Mouse (Mus musculus) MEL (cell line): ENCODE data around the gene Fam222a. TPM values are rescaled to one million over a fixed set of nuclear protein-coding genes. Genes with fewer than 3 reads are reported as not detected.

Experiments used
- DNase-seq: peaks from one replicate; pipeline ENCODE4 v3.0.0; 2011; ENCODE audit warnings: low read depth, low spot score
- H3K27ac ChIP-seq: 2 replicates; pipeline ENCODE4 v1.5.1; 2012; ENCODE audit warnings: low read depth, mild to moderate bottlenecking, control low read depth, low read length, moderate library complexity; ENCODE audit not compliant: control insufficient read depth
- H3K27me3 ChIP-seq, 2 experiments: fragments of 150-350 bp in 1 of 2; sonication (generic) in 1 of 2; 2 replicates each; pipeline ENCODE4 v1.6.1; 2012; ENCODE audit warnings: low read length in 2 of 2, mild to moderate bottlenecking in 2 of 2, improper control_type of control experiment in 1 of 2, moderate library complexity in 1 of 2; ENCODE audit not compliant: insufficient read depth in 2 of 2, control insufficient read depth in 1 of 2
- H3K36me3 ChIP-seq, 2 experiments: 2 replicates each; pipeline ENCODE4 v1.6.1; 2012 to 2014; ENCODE audit warnings: low read length in 2 of 2, improper control_type of control experiment in 1 of 2, inconsistent platforms in 1 of 2, mild to moderate bottlenecking in 1 of 2; ENCODE audit not compliant: insufficient read depth in 2 of 2, control insufficient read depth in 1 of 2
- H3K4me1 ChIP-seq, 2 experiments: fragments of 150-350 bp in 1 of 2; sonication (generic) in 1 of 2; 2 replicates each; pipeline ENCODE4 v1.6.1; 2012; ENCODE audit warnings: low read length in 2 of 2, improper control_type of control experiment in 1 of 2, mild to moderate bottlenecking in 1 of 2; ENCODE audit not compliant: insufficient read depth in 2 of 2, control insufficient read depth in 1 of 2
- H3K4me3 ChIP-seq, 2 experiments: fragments of 150-350 bp in 1 of 2; sonication (generic) in 1 of 2; 2 replicates each; pipeline ENCODE4 v1.5.1; 2012; ENCODE audit warnings: low read depth in 2 of 2, low read length in 2 of 2, mild to moderate bottlenecking in 2 of 2, moderate library complexity in 2 of 2, control low read depth in 1 of 2, improper control_type of control experiment in 1 of 2; ENCODE audit not compliant: control insufficient read depth in 1 of 2, insufficient read depth in 1 of 2
- H3K79me2 ChIP-seq: 2 replicates; pipeline ENCODE4 v1.6.1; 2012; ENCODE audit warnings: mild to moderate bottlenecking, low read length, moderate library complexity; ENCODE audit not compliant: control insufficient read depth, poor library complexity, insufficient read depth
- H3K9ac ChIP-seq: 2 replicates; pipeline ENCODE4 v1.6.1; 2012; ENCODE audit warnings: low read depth, mild to moderate bottlenecking, control low read depth, low read length, moderate library complexity; ENCODE audit not compliant: control insufficient read depth, poor library complexity, severe bottlenecking
- H3K9me3 ChIP-seq: fragments of 150-350 bp; sonication (generic); replicated peaks from 2 replicates; pipeline ENCODE4 v1.6.1; 2012; ENCODE audit warnings: mild to moderate bottlenecking, low read length, improper control_type of control experiment, moderate library complexity; ENCODE audit not compliant: insufficient read depth
- BHLHE40 ChIP-seq: IDR thresholded peaks from 2 replicates; pipeline ENCODE4 v1.6.1; 2012; ENCODE audit warnings: low read depth, mild to moderate bottlenecking, inconsistent platforms, low read length, improper control_type of control experiment, borderline replicate concordance
- CHD1 ChIP-seq: IDR thresholded peaks from 2 replicates; pipeline ENCODE4 v1.6.1; 2012; ENCODE audit warnings: low read depth, mild to moderate bottlenecking, inconsistent platforms, low read length, improper control_type of control experiment
- CTCF ChIP-seq, 3 experiments: IDR thresholded peaks in 2 of 3; conservative IDR thresholded peaks in 1 of 3; 2 replicates each; pipeline ENCODE4 v1.5.1; 2011 to 2012; ENCODE audit warnings: low read length in 3 of 3, low read depth in 2 of 3, mild to moderate bottlenecking in 2 of 3, improper control_type of control experiment in 1 of 3, inconsistent platforms in 1 of 3, mixed read lengths in 1 of 3, moderate library complexity in 1 of 3; ENCODE audit not compliant: control insufficient read depth in 1 of 3, insufficient read depth in 1 of 3, poor library complexity in 1 of 3, severe bottlenecking in 1 of 3
- E2F4 ChIP-seq: IDR thresholded peaks from 2 replicates; pipeline ENCODE4 v1.6.1; 2011; ENCODE audit warnings: low read depth, low read length, improper control_type of control experiment, borderline replicate concordance
- ELF1 ChIP-seq: IDR thresholded peaks from 2 replicates; pipeline ENCODE4 v1.6.1; 2014; ENCODE audit warnings: low read depth, mild to moderate bottlenecking, inconsistent platforms, low read length, improper control_type of control experiment, moderate library complexity
- EP300 ChIP-seq, 2 experiments: IDR thresholded peaks; 2 replicates each; pipeline ENCODE4 v1.6.1; 2011; ENCODE audit warnings: improper control_type of control experiment in 2 of 2, low read length in 2 of 2, low read depth in 1 of 2, mild to moderate bottlenecking in 1 of 2
- ETS1 ChIP-seq: IDR thresholded peaks from 2 replicates; pipeline ENCODE4 v1.6.1; 2012; ENCODE audit warnings: low read depth, mild to moderate bottlenecking, inconsistent platforms, low read length, improper control_type of control experiment, moderate library complexity
- GABPA ChIP-seq: IDR thresholded peaks from 2 replicates; pipeline ENCODE4 v1.6.1; 2012; ENCODE audit warnings: low read depth, mild to moderate bottlenecking, inconsistent platforms, low read length, improper control_type of control experiment, moderate library complexity
- KAT2A ChIP-seq: conservative IDR thresholded peaks from 2 replicates; pipeline ENCODE4 v1.6.1; 2012; ENCODE audit warnings: low read depth, low read length, improper control_type of control experiment, inconsistent platforms
- MAFK ChIP-seq: IDR thresholded peaks from 2 replicates; pipeline ENCODE4 v1.6.1; 2011; ENCODE audit warnings: low read depth, mild to moderate bottlenecking, low read length, improper control_type of control experiment, borderline replicate concordance
- MAX ChIP-seq: IDR thresholded peaks from 2 replicates; pipeline ENCODE4 v1.6.1; 2011; ENCODE audit warnings: low read length, improper control_type of control experiment
- MAZ ChIP-seq: IDR thresholded peaks from 2 replicates; pipeline ENCODE4 v1.6.1; 2012; ENCODE audit warnings: low read depth, mild to moderate bottlenecking, inconsistent platforms, low read length, improper control_type of control experiment
- MEF2A ChIP-seq: IDR thresholded peaks from 2 replicates; pipeline ENCODE4 v1.6.1; 2014; ENCODE audit warnings: low read depth, mild to moderate bottlenecking, inconsistent platforms, low read length, improper control_type of control experiment; ENCODE audit not compliant: poor library complexity, insufficient replicate concordance, severe bottlenecking; ENCODE audit errors: extremely low read depth
- MXI1 ChIP-seq: IDR thresholded peaks from 2 replicates; pipeline ENCODE4 v1.6.1; 2011; ENCODE audit warnings: mild to moderate bottlenecking, low read depth, low read length, improper control_type of control experiment
- MYB ChIP-seq: IDR thresholded peaks from 2 replicates; pipeline ENCODE4 v1.6.1; 2011; ENCODE audit warnings: mild to moderate bottlenecking, low read depth, low read length, improper control_type of control experiment
- MYC ChIP-seq: IDR thresholded peaks from 2 replicates; pipeline ENCODE4 v1.6.1; 2011; ENCODE audit warnings: low read depth, mild to moderate bottlenecking, low read length, improper control_type of control experiment, moderate library complexity
- POLR2A ChIP-seq, 2 experiments: IDR thresholded peaks; 2 replicates each; pipeline ENCODE4 v1.6.1; 2011 to 2012; ENCODE audit warnings: low read length in 2 of 2, mild to moderate bottlenecking in 2 of 2, control low read depth in 1 of 2, improper control_type of control experiment in 1 of 2, low read depth in 1 of 2, moderate library complexity in 1 of 2; ENCODE audit not compliant: control insufficient read depth in 1 of 2, insufficient read depth in 1 of 2, poor library complexity in 1 of 2
- POLR2AphosphoS2 ChIP-seq: IDR thresholded peaks from 2 replicates; pipeline ENCODE4 v1.6.1; 2011; ENCODE audit warnings: low read length, improper control_type of control experiment
- POLR2AphosphoS5 ChIP-seq: IDR thresholded peaks from 2 replicates; pipeline ENCODE4 v1.6.1; 2012; ENCODE audit warnings: low read depth, borderline replicate concordance, mild to moderate bottlenecking, inconsistent platforms, low read length, moderate library complexity, mixed read lengths
- RAD21 ChIP-seq: IDR thresholded peaks from 2 replicates; pipeline ENCODE4 v1.6.1; 2011; ENCODE audit warnings: mild to moderate bottlenecking, low read depth, low read length, improper control_type of control experiment
- RCOR1 ChIP-seq: IDR thresholded peaks from 2 replicates; pipeline ENCODE4 v1.6.1; 2012; ENCODE audit warnings: low read depth, mild to moderate bottlenecking, inconsistent platforms, low read length, improper control_type of control experiment
- SIN3A ChIP-seq: IDR thresholded peaks from 2 replicates; pipeline ENCODE4 v1.6.1; 2012; ENCODE audit warnings: low read length, improper control_type of control experiment, inconsistent platforms
- SMC3 ChIP-seq: IDR thresholded peaks from 2 replicates; pipeline ENCODE4 v1.6.1; 2011; ENCODE audit warnings: low read depth, low read length, improper control_type of control experiment
- TAL1 ChIP-seq: IDR thresholded peaks from 2 replicates; pipeline ENCODE4 v1.6.1; 2012; ENCODE audit warnings: mild to moderate bottlenecking, inconsistent platforms, low read length, moderate library complexity, mixed read lengths
- TBP ChIP-seq: IDR thresholded peaks from 2 replicates; pipeline ENCODE4 v1.8.0; 2011; ENCODE audit warnings: low read depth, low read length, improper control_type of control experiment
- UBTF ChIP-seq: IDR thresholded peaks from 2 replicates; pipeline ENCODE4 v1.6.1; 2012; ENCODE audit warnings: low read depth, mild to moderate bottlenecking, inconsistent platforms, low read length, improper control_type of control experiment, moderate library complexity, borderline replicate concordance; ENCODE audit not compliant: insufficient read depth
- ZMIZ1 ChIP-seq: IDR thresholded peaks from 2 replicates; pipeline ENCODE4 v1.6.1; 2012; ENCODE audit warnings: low read depth, mild to moderate bottlenecking, inconsistent platforms, low read length, improper control_type of control experiment, moderate library complexity
- ZNF384 ChIP-seq: IDR thresholded peaks from 2 replicates; pipeline ENCODE4 v1.6.1; 2012; ENCODE audit warnings: low read depth, mild to moderate bottlenecking, inconsistent platforms, low read length, improper control_type of control experiment
- polyA plus RNA-seq, 2 experiments: library from polyadenylated mRNA; stranded (reverse) in 1 of 2; unstranded in 1 of 2; fragments of >175 nt in 1 of 2; fragments of >200 nt in 1 of 2; gene quantifications; 2 replicates each; pipeline versions ENCODE4 v1.2.1 to v1.2.4; 2012; ENCODE audit warnings: low replicate concordance in 2 of 2, low read depth in 1 of 2; ENCODE audit not compliant: insufficient read length in 2 of 2, insufficient read depth in 1 of 2, missing spikeins in 1 of 2
- total RNA-seq: library from RNA; depleted of rRNA; stranded (reverse); fragments of 300-350 nt; gene quantifications from 2 replicates; pipeline ENCODE4 v1.2.3, GENCODE M21; 2012

The Fam222a gene
- total and polyA plus RNA-seq, 3 experiments = 0.27 to 0.70 TPM; not detected in 1

DNA sequence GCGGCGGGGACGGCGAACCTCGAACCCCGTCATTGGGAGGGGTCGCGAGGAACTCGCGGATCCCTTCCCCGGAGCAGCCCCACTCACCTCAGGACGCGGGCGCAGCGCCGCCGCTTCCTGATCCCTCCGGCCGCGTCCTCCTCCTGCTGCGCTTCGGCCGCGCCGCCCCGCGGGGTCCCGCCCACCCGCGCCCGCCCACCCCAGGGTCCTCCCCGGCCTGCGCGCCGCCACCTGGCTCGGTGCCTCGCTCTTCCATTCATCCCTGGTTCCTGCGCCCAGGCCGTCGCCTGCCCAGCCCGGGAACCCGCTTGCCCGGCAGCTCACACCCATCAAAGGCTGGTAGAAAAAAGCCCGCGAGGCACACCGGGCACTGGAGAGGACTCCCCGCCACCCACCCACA lies 90.4 kb downstream of the Fam222a start, which contains the start of gene Trpv4:
Trpv4 (minus strand) TSS at position 167 of the 400 bp plus-strand sequence.
- Histone ChIP-seq H3K4me3 (no peak within 1 kb of the TSS), H3K79me2 (no peaks in the 10 kb centered on the region), H3K4me1 (peaks cover 4 to 6% of the 10 kb centered on the region in 2 experiments; a peak in 2 of 4 replicates), H3K9me3 (no peaks in the 10 kb centered on the region), H3K27ac (no peak within 1 kb of the TSS)
- no peak for DNase-seq
- TF ChIP-seq RAD21 (no peak), ELF1 (no peak)
- TF ChIP-seq, all 39 proteins: peak for 0
- Histone ChIP-seq H3K36me3 (0 out of 4 replicates have a peak, but pooled peaks cover 0 to 2% of the 10 kb centered on the region in 2 experiments), H3K9ac (no peak within 1 kb of the TSS), H3K27me3 (no peaks in the 10 kb centered on the region; a peak in 1 of 4 replicates)

DNA sequence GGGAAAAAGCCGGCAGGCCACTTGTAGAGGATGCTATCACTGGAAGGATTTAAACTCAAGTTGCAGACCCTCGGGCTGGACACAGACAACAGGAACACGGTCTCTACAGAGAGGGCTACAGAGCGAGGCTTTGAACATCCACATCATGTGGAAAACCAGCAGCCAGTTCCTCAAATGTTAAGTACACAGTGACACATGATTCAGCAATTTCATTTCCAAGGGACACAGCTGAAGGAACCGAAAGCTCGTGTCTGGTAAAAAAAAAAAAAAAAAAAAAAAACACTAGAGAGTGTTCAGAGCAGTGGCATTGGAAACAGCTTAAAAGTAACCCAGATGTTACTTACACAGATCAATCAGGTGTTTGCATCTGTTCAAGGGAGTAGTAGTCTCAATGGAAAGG lies 93.2 kb downstream of the Fam222a start:
- TF ChIP-seq POLR2AphosphoS2 = no peak
- TF ChIP-seq UBTF = no peak
- TF ChIP-seq ZNF384 = peak; percentile 95
- no peak for TF ChIP-seq BHLHE40
- TF ChIP-seq MAX = no peak
- TF ChIP-seq SIN3A = peak; percentile 34; the same call in 1 of the 2 replicates
- TF ChIP-seq SMC3 = no peak
- no peak for TF ChIP-seq ELF1
- no peak for TF ChIP-seq E2F4
- no peak for TF ChIP-seq MEF2A
- TF ChIP-seq GABPA = 0 out of 2 replicates have a peak, but pooled peaks have one; percentile 39
- TF ChIP-seq MAZ = no peak
- no peak for TF ChIP-seq CHD1
- no peak for TF ChIP-seq POLR2AphosphoS5
- TF ChIP-seq MYC = 0 out of 2 replicates have a peak, but pooled peaks have one; percentile 36
- no peak for TF ChIP-seq MAFK
- TF ChIP-seq ETS1 = peak; percentile 65; the same call in 1 of the 2 replicates
- no peak for TF ChIP-seq MYB
- peak; percentile 48; the same call in 1 of the 2 replicates for TF ChIP-seq MXI1
- no peak for TF ChIP-seq CTCF (IDR thresholded peaks at IDR 0.05 in 2 of 3, conservative IDR thresholded peaks at IDR 0.05 in 1 of 3; ENCODE audit: control insufficient read depth in 1 of 3, insufficient read depth in 1 of 3, low read depth in 2 of 3, low read length in 3 of 3, poor library complexity in 1 of 3, severe bottlenecking in 1 of 3)
- no peak for TF ChIP-seq RCOR1
- no peak for TF ChIP-seq EP300 (IDR thresholded peaks at IDR 0.05; ENCODE audit: low read depth in 1 of 2, low read length in 2 of 2)
- no peak for TF ChIP-seq TBP
- TF ChIP-seq TAL1 = no peak
- no peak for TF ChIP-seq ZMIZ1
- TF ChIP-seq POLR2A (IDR thresholded peaks at IDR 0.05; ENCODE audit: control insufficient read depth in 1 of 2, insufficient read depth in 1 of 2, low read depth in 1 of 2, low read length in 2 of 2, poor library complexity in 1 of 2) = no peak
- TF ChIP-seq KAT2A = no peak
- TF ChIP-seq, all 39 proteins: peak for 6
- Histone ChIP-seq H3K36me3 (0 out of 4 replicates have a peak, but pooled peaks cover 0 to 2% of the 10 kb centered on the region in 2 experiments), H3K4me3 (peak overlapping the region; percentile 7 to 16; a peak in 2 of 4 replicates), H3K9ac (peak overlapping the region; percentile 17), H3K27me3 (no peaks in the 10 kb centered on the region; a peak in 1 of 4 replicates), H3K79me2 (no peaks in the 10 kb centered on the region), H3K9me3 (no peaks in the 10 kb centered on the region), H3K27ac (no peak overlapping the region), H3K4me1 (peaks cover 4 to 6% of the 10 kb centered on the region in 2 experiments; a peak in 2 of 4 replicates)
- peak; percentile 69 for DNase-seq
